Mouse (Mus musculus) lung, postnatal 0 days (tissue): ENCODE results near the gene Asnsd1. TPM values are rescaled to one million over a fixed set of nuclear protein-coding genes. Genes with fewer than 3 reads are reported as not detected.
"Not testable (repeated sequence)": the region's sequence is repeated elsewhere in the genome, so short reads cannot be mapped to it uniquely, and the experiment has no call there.

Experiments used
- ATAC-seq: fragments of 200-750 bp; cut with Nextera tagmentation; 2 replicates; pipeline ENCODE4 v1.8.0; 2017; ENCODE audit warnings: moderate library complexity
- DNase-seq: peaks from one replicate; pipeline ENCODE4 v3.0.0-alpha.2; 2016; ENCODE audit warnings: low spot score
- H3K27ac ChIP-seq: fragments of 300-500 bp; sonication (generic); 2 replicates; pipeline ENCODE4 v1.5.1; 2014; ENCODE audit warnings: antibody characterized with exemption, mild to moderate bottlenecking, low read length, mixed read lengths
- H3K27me3 ChIP-seq: fragments of 300-500 bp; sonication (generic); replicated peaks from 2 replicates; pipeline ENCODE4 v1.6.1; 2014; ENCODE audit warnings: low read length, mixed read lengths; ENCODE audit not compliant: insufficient read depth
- H3K36me3 ChIP-seq: fragments of 300-500 bp; sonication (generic); 2 replicates; pipeline ENCODE4 v1.6.1; 2014; ENCODE audit warnings: low read length, mixed read lengths; ENCODE audit not compliant: insufficient read depth
- H3K4me1 ChIP-seq: fragments of 300-500 bp; sonication (generic); 2 replicates; pipeline ENCODE4 v1.6.1; 2014; ENCODE audit warnings: antibody characterized with exemption, low read depth, low read length, mixed read lengths; ENCODE audit not compliant: insufficient read depth
- H3K4me2 ChIP-seq: fragments of 300-500 bp; sonication (generic); replicated peaks from 2 replicates; pipeline ENCODE4 v1.6.1; 2014; ENCODE audit warnings: low read depth, mild to moderate bottlenecking, low read length, moderate library complexity, mixed read lengths
- H3K4me3 ChIP-seq: fragments of 300-500 bp; sonication (generic); 2 replicates; pipeline ENCODE4 v1.5.1; 2014; ENCODE audit warnings: low read depth, low read length
- H3K9ac ChIP-seq: fragments of 300-500 bp; sonication (generic); replicated peaks from 2 replicates; pipeline ENCODE4 v1.6.1; 2014; ENCODE audit warnings: low read depth, mild to moderate bottlenecking
- H3K9me3 ChIP-seq: fragments of 300-500 bp; sonication (generic); 2 replicates; pipeline ENCODE4 v1.6.1; 2016; ENCODE audit warnings: low read length, mixed read lengths
- CTCF ChIP-seq: IDR thresholded peaks from 2 replicates; pipeline ENCODE4 v1.5.1; 2016; ENCODE audit warnings: antibody characterized with exemption, mild to moderate bottlenecking
- EP300 ChIP-seq: IDR thresholded peaks from 2 replicates; pipeline ENCODE4 v1.6.1; 2016; ENCODE audit warnings: antibody characterized with exemption, mild to moderate bottlenecking, control low read depth
- WGBS: fragments of 180-500 bp; shearing (Covaris S2); extraction: QIAGEN DNeasy Blood & Tissue Kit; methylation state at CpG from one replicate; pipeline ENCODE4 v1.1.7; 2014; 5-methylcytosine and 5-hydroxymethylcytosine counted together
- polyA plus RNA-seq: library from polyadenylated mRNA; unstranded; fragments of >200 nt; fragmentation: Nextera tagmentation; extraction: Ambion mirVana; gene quantifications from 2 replicates; pipeline ENCODE4 v1.2.1, GENCODE M21; 2015

Gene Asnsd1
- polyA plus RNA-seq: 30.4 and 36.1 TPM in 2 replicates

- peak within 1 kb of the TSS; percentile 89 for H3K4me3 ChIP-seq
- peaks cover 6% of the 10 kb centered on the region; the same call in 1 of the 2 replicates for H3K4me1 ChIP-seq
- peak within 1 kb of the TSS; percentile 72 for H3K9ac ChIP-seq
- H3K27me3 ChIP-seq: no peaks in the 10 kb centered on the region
- H3K4me2 ChIP-seq: peak within 1 kb of the TSS; percentile 65
- DNase-seq (peak; percentile 99), ATAC-seq (peak; percentile 100)
- no peak for TF ChIP-seq EP300
- TF ChIP-seq CTCF: peak; percentile 70
- WGBS: under 1% methylated on average over 42 of the region's 44 CpGs
- peaks cover 1% of the 10 kb centered on the region; the same call in 1 of the 2 replicates for H3K36me3 ChIP-seq
- H3K27ac ChIP-seq: peak within 1 kb of the TSS; percentile 74
- H3K9me3 ChIP-seq: no peaks in the 10 kb centered on the region
Measured at GRCm38 (mm10) chr1:53352327-53353261, at the start of gene Asnsd1, which contains the start of the genes Asdurf and Gm28551. Asnsd1 (minus strand) TSS chr1:53352752. Asdurf (minus strand) TSS chr1:53352619. Gm28551 (minus strand) TSS chr1:53352667.

GRCm38 (mm10) chr1:53393936-53394760 lies 41.6 kb upstream of the Asnsd1 start:
- H3K27me3 ChIP-seq, H3K36me3 ChIP-seq, DNase-seq, H3K27ac ChIP-seq, H3K4me3 ChIP-seq, H3K4me1 ChIP-seq, H3K9me3 ChIP-seq, ATAC-seq, H3K9ac ChIP-seq, H3K4me2 ChIP-seq: not testable (repeated sequence)
- 34% methylated on average over 21 of the region's 21 CpGs for WGBS

GRCm38 (mm10) chr1:53388762-53389161 lies 36.2 kb upstream of the Asnsd1 start:
- Histone ChIP-seq H3K36me3 (no peaks in the 10 kb centered on the region), H3K9me3 (no peaks in the 10 kb centered on the region), H3K27me3 (no peaks in the 10 kb centered on the region), H3K27ac (no peak overlapping the region), H3K9ac (no peak overlapping the region), H3K4me2 (no peak overlapping the region), H3K4me1 (no peaks in the 10 kb centered on the region), H3K4me3 (no peak overlapping the region)
- ATAC-seq (no peak), DNase-seq (no peak)
- TF ChIP-seq CTCF: no peak
- no peak for TF ChIP-seq EP300
- 87% methylated on average over 12 of the region's 14 CpGs for WGBS

GRCm38 (mm10) chr1:53384085-53384688 lies 31.6 kb upstream of the Asnsd1 start:
- Histone ChIP-seq H3K27me3 (no peaks in the 10 kb centered on the region), H3K27ac (no peak overlapping the region), H3K9me3 (no peaks in the 10 kb centered on the region), H3K36me3 (no peaks in the 10 kb centered on the region), H3K4me2 (no peak overlapping the region), H3K4me1 (no peaks in the 10 kb centered on the region), H3K9ac (no peak overlapping the region), H3K4me3 (no peak overlapping the region)
- no peak for DNase-seq
- WGBS: 67% methylated on average over 6 of the region's 6 CpGs
- TF ChIP-seq EP300: no peak
- no peak for TF ChIP-seq CTCF
- ATAC-seq: no peak

- Histone ChIP-seq H3K36me3 (no peaks in the 10 kb centered on the region), H3K4me2 (no peak overlapping the region), H3K4me3 (no peak overlapping the region), H3K27ac (no peak overlapping the region), H3K9me3 (no peaks in the 10 kb centered on the region), H3K9ac (no peak overlapping the region), H3K27me3 (no peaks in the 10 kb centered on the region), H3K4me1 (no peaks in the 10 kb centered on the region)
- ATAC-seq (no peak), DNase-seq (no peak)
- WGBS: 62% methylated on average over 3 of the region's 3 CpGs
- no peak for TF ChIP-seq CTCF
- no peak for TF ChIP-seq EP300
Measured at GRCm38 (mm10) chr1:53377731-53378130, 25.2 kb upstream of the Asnsd1 start.

GRCm38 (mm10) chr1:53375965-53376364 lies 23.4 kb upstream of the Asnsd1 start:
- H3K9ac ChIP-seq, H3K27ac ChIP-seq, H3K27me3 ChIP-seq, H3K4me3 ChIP-seq, H3K4me2 ChIP-seq, DNase-seq, H3K36me3 ChIP-seq, ATAC-seq, H3K4me1 ChIP-seq, H3K9me3 ChIP-seq: not testable (repeated sequence)
- WGBS: 61% methylated on average over 2 of the region's 2 CpGs
